Mouse (Mus musculus): ENCODE results near the gene Cotl1.

The Cotl1 gene

GRCm38 (mm10) chr8:119819316-119819715, 21.0 kb downstream of the Cotl1 start:
- no peak for DNase-seq (ENCODE audit: low read depth, low spot score)

GRCm38 (mm10) chr8:119817446-119817845, 22.9 kb downstream of the Cotl1 start:
- no peak for DNase-seq (ENCODE audit: low read depth, low spot score)

- no peak for DNase-seq (ENCODE audit: low read depth, low spot score)
Measured at GRCm38 (mm10) chr8:119816219-119816618, 24.1 kb downstream of the Cotl1 start.

- no peak for DNase-seq (ENCODE audit: low read depth, low spot score)
Measured at GRCm38 (mm10) chr8:119812650-119813431, 27.5 kb downstream of the Cotl1 start.

GRCm38 (mm10) chr8:119811925-119812324, 28.4 kb downstream of the Cotl1 start:
- DNase-seq (ENCODE audit: low read depth, low spot score) = no peak

GRCm38 (mm10) chr8:119810953-119811499, 29.3 kb downstream of the Cotl1 start:
- no peak for DNase-seq (ENCODE audit: low read depth, low spot score)

GRCm38 (mm10) chr8:119810127-119810868, 30.0 kb downstream of the Cotl1 start:
- DNase-seq (ENCODE audit: low read depth, low spot score) = no peak

- DNase-seq (ENCODE audit: low read depth, low spot score) = no peak
Measured at GRCm38 (mm10) chr8:119809620-119810019, 30.7 kb downstream of the Cotl1 start.

- no peak for DNase-seq (ENCODE audit: low read depth, low spot score)
Measured at GRCm38 (mm10) chr8:119807687-119808086, 32.7 kb downstream of the Cotl1 start.

GRCm38 (mm10) chr8:119806422-119807263, 33.7 kb downstream of the Cotl1 start:
- no peak for DNase-seq (ENCODE audit: low read depth, low spot score)

- DNase-seq (ENCODE audit: low read depth, low spot score) = no peak
Measured at GRCm38 (mm10) chr8:119805275-119805674, 35.1 kb downstream of the Cotl1 start.

- DNase-seq (ENCODE audit: low read depth, low spot score) = no peak
Measured at GRCm38 (mm10) chr8:119802592-119802991, 37.8 kb downstream of the Cotl1 start.

GRCm38 (mm10) chr8:119801168-119801567, 39.2 kb downstream of the Cotl1 start:
- no peak for DNase-seq (ENCODE audit: low read depth, low spot score)

- DNase-seq (ENCODE audit: low read depth, low spot score) = no peak
Measured at GRCm38 (mm10) chr8:119798965-119799264, 41.4 kb downstream of the Cotl1 start.

- no peak for DNase-seq (ENCODE audit: low read depth, low spot score)
Measured at GRCm38 (mm10) chr8:119798170-119798964, 42.0 kb downstream of the Cotl1 start.

GRCm38 (mm10) chr8:119795651-119796050, 44.7 kb downstream of the Cotl1 start:
- no peak for DNase-seq (ENCODE audit: low read depth, low spot score)

GRCm38 (mm10) chr8:119794689-119795088, 45.7 kb downstream of the Cotl1 start:
- DNase-seq (ENCODE audit: low read depth, low spot score) = no peak

- no peak for DNase-seq (ENCODE audit: low read depth, low spot score)
Measured at GRCm38 (mm10) chr8:119791804-119792704, 48.3 kb downstream of the Cotl1 start.

GRCm38 (mm10) chr8:119789581-119789980, 50.8 kb downstream of the Cotl1 start:
- no peak for DNase-seq (ENCODE audit: low read depth, low spot score)
